Mouse (Mus musculus) brown adipose tissue, adult 24 weeks (tissue): ENCODE data around the gene Cenpx. TPM values are rescaled to one million over a fixed set of nuclear protein-coding genes. Genes with fewer than 3 reads are reported as not detected.

Source experiments
- H3K27ac ChIP-seq: fragments of 200-500 bp; replicated peaks from 2 replicates; pipeline ENCODE4 v1.5.1; 2012; ENCODE audit warnings: low read depth, mild to moderate bottlenecking, low read length
- H3K4me1 ChIP-seq: fragments of 200-500 bp; 2 replicates; pipeline ENCODE4 v1.6.1; 2012; ENCODE audit warnings: low read length, mixed read lengths; ENCODE audit not compliant: control insufficient read depth, insufficient read depth, insufficient read length
- H3K4me3 ChIP-seq: fragments of 200-500 bp; 2 replicates; pipeline ENCODE4 v1.5.1; 2012; ENCODE audit warnings: low read depth, mild to moderate bottlenecking, low read length, moderate library complexity; ENCODE audit not compliant: insufficient read depth
- polyA plus RNA-seq: library from polyadenylated mRNA; stranded (reverse); fragments of >200 nt; gene quantifications from 2 replicates; pipeline ENCODE4 v1.2.4, GENCODE M21; 2012; ENCODE audit not compliant: missing spikeins, insufficient read depth, insufficient read length

Gene Cenpx
- polyA plus RNA-seq, 1 experiment: 68.4 TPM

DNA sequence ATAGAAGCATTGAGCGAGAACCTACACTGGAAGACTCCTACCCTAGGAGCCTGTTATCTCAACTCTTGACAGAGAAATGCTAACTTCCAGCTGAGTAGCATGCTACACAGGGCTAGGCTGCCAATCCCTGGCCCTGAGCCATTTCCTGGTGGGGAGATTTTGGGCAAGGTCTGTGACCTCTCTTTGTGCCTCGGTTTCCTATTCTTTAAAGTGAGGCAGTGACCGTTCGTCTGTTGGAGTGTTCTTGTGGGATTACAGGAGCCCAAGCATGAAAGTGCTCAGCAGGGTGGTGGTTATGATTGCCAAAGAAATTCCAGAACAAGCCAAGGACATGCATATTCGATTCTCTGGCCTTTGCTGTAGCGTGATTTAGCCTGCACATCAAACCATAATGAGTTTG, 50.8 kb downstream of the Cenpx start:
- Histone ChIP-seq H3K4me3 (no peak overlapping the region), H3K27ac (no peak overlapping the region), H3K4me1 (peaks cover 3% of the 10 kb centered on the region; the same call in 1 of the 2 replicates)

DNA sequence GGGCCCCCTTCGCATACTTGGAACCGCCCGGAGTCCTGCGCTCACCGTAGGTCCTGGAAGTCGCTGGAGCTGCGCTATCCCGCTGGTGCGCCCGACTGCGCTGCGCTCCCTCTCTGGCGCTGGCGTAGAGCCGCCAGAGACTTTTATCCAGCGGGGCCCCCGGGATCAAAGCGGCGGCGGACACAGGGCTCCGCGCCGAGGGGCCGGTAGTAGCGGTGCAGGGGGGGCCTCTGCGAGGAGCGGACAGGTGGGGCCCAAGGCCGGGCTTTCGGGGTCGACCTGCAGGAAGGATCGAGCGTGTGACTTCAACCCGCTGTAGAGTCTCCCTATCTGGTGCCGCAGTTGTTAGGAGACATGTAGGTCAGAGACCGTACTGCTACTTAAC, 52.5 kb downstream of the Cenpx start, which contains the start of gene Notum:
Gene Notum (minus strand): TSS at position 100 of the 385 bp plus-strand sequence.
- Histone ChIP-seq H3K27ac (no peak within 1 kb of the TSS), H3K4me1 (peaks cover 3% of the 10 kb centered on the region; the same call in 1 of the 2 replicates)

More for the DNA sequence above, 52.5 kb downstream of the Cenpx start, which contains the start of gene Notum:
- H3K4me3 ChIP-seq: peak within 1 kb of the TSS; percentile 53

Other genes with a start within 250 kb of the Cenpx start
- gene Arl16, start 246.1 kb downstream of the Cenpx start, polyA plus RNA-seq: 11.4 and 20.4 TPM in 2 replicates
- 278 and 304 TPM in 2 replicates for gene Mrpl12, start 229.1 kb downstream of the Cenpx start, polyA plus RNA-seq
- 32.9 and 33.9 TPM in 2 replicates for gene Slc25a10, start 221.9 kb downstream of the Cenpx start, polyA plus RNA-seq
- gene Gcgr, start 183.0 kb downstream of the Cenpx start, polyA plus RNA-seq: not detected in 2 replicates
- gene Mcrip1, start 164.0 kb downstream of the Cenpx start, polyA plus RNA-seq: 24.6 and 28.0 TPM in 2 replicates
- 4.1 and 5.5 TPM in 2 replicates for gene Ppp1r27, start 162.6 kb downstream of the Cenpx start, polyA plus RNA-seq
- gene P4hb, start 140.5 kb downstream of the Cenpx start, polyA plus RNA-seq: 95.0 and 97.3 TPM in 2 replicates
- gene Arhgdia, start 132.1 kb downstream of the Cenpx start, polyA plus RNA-seq: 117 and 146 TPM in 2 replicates
- 49.2 and 58.8 TPM in 2 replicates for gene Alyref, start 115.4 kb downstream of the Cenpx start, polyA plus RNA-seq
- 54.9 and 59.1 TPM in 2 replicates for gene Anapc11, start 115.3 kb downstream of the Cenpx start, polyA plus RNA-seq
- gene Npb, start 105.3 kb downstream of the Cenpx start, polyA plus RNA-seq: not detected in 2 replicates
- 104 and 131 TPM in 2 replicates for gene Pcyt2, start 95.8 kb downstream of the Cenpx start, polyA plus RNA-seq
- 5.8 and 10.5 TPM in 2 replicates for gene Sirt7, start 88.5 kb downstream of the Cenpx start, polyA plus RNA-seq
- gene Mafg, start 80.1 kb downstream of the Cenpx start, polyA plus RNA-seq: 10.4 and 13.3 TPM in 2 replicates
- gene Pycr1, start 70.0 kb downstream of the Cenpx start, polyA plus RNA-seq: 1.0 and 1.3 TPM in 2 replicates
- gene Myadml2, start 65.6 kb downstream of the Cenpx start, polyA plus RNA-seq: 2.7 and 3.8 TPM in 2 replicates
- not detected in 2 replicates for gene Notum, start 52.6 kb downstream of the Cenpx start, polyA plus RNA-seq
- 33.3 and 33.7 TPM in 2 replicates for gene Aspscr1, start 40.8 kb downstream of the Cenpx start, polyA plus RNA-seq
- gene Lrrc45, start 187 bp upstream of the Cenpx start, polyA plus RNA-seq: 3.0 and 6.2 TPM in 2 replicates
- gene Rac3, start 7.7 kb upstream of the Cenpx start, polyA plus RNA-seq: 1.9 and 2.5 TPM in 2 replicates
- gene Dcxr, start 13.5 kb upstream of the Cenpx start, polyA plus RNA-seq: 9.4 and 15.5 TPM in 2 replicates
- 20.9 and 26.0 TPM in 2 replicates for gene Cbr2, start 18.4 kb upstream of the Cenpx start, polyA plus RNA-seq
- gene Hmga1b, start 49.1 kb upstream of the Cenpx start, polyA plus RNA-seq: 14.9 and 15.4 TPM in 2 replicates
- 14.0 and 15.1 TPM in 2 replicates for gene Rfng, start 70.5 kb upstream of the Cenpx start, polyA plus RNA-seq
- 48.9 and 60.0 TPM in 2 replicates for gene Gps1, start 70.5 kb upstream of the Cenpx start, polyA plus RNA-seq
- gene Dus1l, start 82.7 kb upstream of the Cenpx start, polyA plus RNA-seq: 20.1 and 31.0 TPM in 2 replicates
- 5,806 and 7,060 TPM in 2 replicates for gene Fasn, start 110.8 kb upstream of the Cenpx start, polyA plus RNA-seq
- 7.1 and 11.1 TPM in 2 replicates for gene Ccdc57, start 219.1 kb upstream of the Cenpx start, polyA plus RNA-seq
- 1.6 and 2.2 TPM in 2 replicates for gene Slc16a3, start 234.7 kb upstream of the Cenpx start, polyA plus RNA-seq